Mouse (Mus musculus) forebrain, embryonic 13.5 days (tissue): Measurements from ENCODE around the gene Pex5l. TPM values are rescaled to one million over a fixed set of nuclear protein-coding genes. Genes with fewer than 3 reads are reported as not detected.

Experiments used
- ATAC-seq: fragments of 200-750 bp; cut with Nextera tagmentation; 2 replicates; pipeline ENCODE4 v1.8.0; 2017
- H3K27ac ChIP-seq: fragments of 300-500 bp; sonication (generic); 2 replicates; pipeline ENCODE4 v1.5.1; 2015; ENCODE audit warnings: inconsistent platforms, mild to moderate bottlenecking, moderate library complexity
- H3K27me3 ChIP-seq: fragments of 300-500 bp; sonication (generic); 2 replicates; pipeline ENCODE4 v1.6.1; 2015; ENCODE audit warnings: mild to moderate bottlenecking, inconsistent platforms
- H3K36me3 ChIP-seq: fragments of 300-500 bp; sonication (generic); 2 replicates; pipeline ENCODE4 v1.6.1; 2015; ENCODE audit warnings: mild to moderate bottlenecking, inconsistent platforms; ENCODE audit not compliant: poor library complexity, severe bottlenecking
- H3K4me1 ChIP-seq: fragments of 300-500 bp; sonication (generic); 2 replicates; pipeline ENCODE4 v1.6.1; 2015; ENCODE audit warnings: inconsistent platforms
- H3K4me2 ChIP-seq: fragments of 300-500 bp; sonication (generic); 2 replicates; pipeline ENCODE4 v1.6.1; 2015; ENCODE audit warnings: inconsistent platforms, mild to moderate bottlenecking, moderate library complexity
- H3K4me3 ChIP-seq: fragments of 300-500 bp; sonication (generic); 2 replicates; pipeline ENCODE4 v1.5.1; 2015; ENCODE audit warnings: mild to moderate bottlenecking, inconsistent platforms
- H3K9ac ChIP-seq: fragments of 300-500 bp; sonication (generic); 2 replicates; pipeline ENCODE4 v1.6.1; 2015; ENCODE audit warnings: mild to moderate bottlenecking, inconsistent platforms
- H3K9me3 ChIP-seq: fragments of 300-500 bp; sonication (generic); replicated peaks from 2 replicates; pipeline ENCODE4 v1.6.1; 2016; ENCODE audit warnings: inconsistent platforms
- WGBS: fragments of 180-500 bp; shearing (Covaris S2); methylation state at CpG from one replicate; pipeline ENCODE4 v1.1.7; 2015; 5-methylcytosine and 5-hydroxymethylcytosine counted together
- polyA plus RNA-seq: library from polyadenylated mRNA; unstranded; fragments of >200 nt; fragmentation: Nextera tagmentation; extraction: Ambion mirVana; gene quantifications from 2 replicates; pipeline ENCODE4 v1.2.1, GENCODE M21; 2015

Gene Pex5l
- polyA plus RNA-seq, 1 experiment from 2014 or later = 0.99 TPM

DNA sequence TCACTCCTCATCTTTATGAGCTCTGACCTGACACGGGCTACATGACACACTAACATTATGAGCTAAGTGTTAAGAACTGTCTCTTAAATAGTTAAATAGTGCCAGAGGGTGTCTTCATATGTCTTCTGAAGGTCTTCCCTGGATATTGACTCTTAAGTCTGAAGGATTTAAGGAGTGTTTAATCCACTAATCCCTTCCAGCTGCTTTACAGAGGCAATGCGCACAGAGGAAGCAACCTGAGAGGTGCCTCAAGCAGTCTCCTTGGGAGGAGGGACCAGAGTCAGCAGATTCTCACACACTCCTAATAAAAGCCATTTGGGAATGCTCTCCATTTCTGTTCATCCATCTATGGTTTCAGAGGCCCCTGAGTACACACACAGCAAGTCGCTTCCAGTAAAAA is 157.9 kb downstream of the Pex5l start:
- Histone ChIP-seq H3K9me3 (no peaks in the 10 kb centered on the region), H3K9ac (no peak overlapping the region), H3K27ac (no peak overlapping the region), H3K4me3 (no peak overlapping the region), H3K4me2 (no peak overlapping the region), H3K36me3 (no peaks in the 10 kb centered on the region), H3K4me1 (no peaks in the 10 kb centered on the region), H3K27me3 (no peaks in the 10 kb centered on the region)
- WGBS = 65% methylated on average over 3 of the region's 3 CpGs
- ATAC-seq = no peak

DNA sequence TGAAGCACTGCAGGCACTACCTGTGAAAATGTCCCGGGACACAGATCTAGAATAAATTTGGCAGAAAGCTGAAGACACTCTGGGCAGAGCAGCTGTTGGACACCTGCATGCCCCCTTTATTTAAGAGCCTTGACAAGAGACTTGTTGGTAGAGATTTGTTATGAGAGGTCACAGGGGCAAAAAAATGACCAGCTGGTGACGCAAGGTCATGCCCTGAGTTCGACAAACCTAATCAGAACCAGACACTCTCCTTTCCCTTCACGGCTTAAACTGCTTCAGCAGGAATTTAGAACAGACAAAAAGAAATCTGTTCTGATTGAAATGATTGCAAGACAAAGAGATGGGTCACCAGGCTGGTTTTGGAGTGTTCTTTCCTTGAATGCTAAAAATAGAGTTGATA is 163.1 kb downstream of the Pex5l start:
- Histone ChIP-seq H3K27ac (no peak overlapping the region), H3K9ac (no peak overlapping the region), H3K27me3 (no peaks in the 10 kb centered on the region), H3K4me1 (peaks cover 6% of the 10 kb centered on the region), H3K4me2 (no peak overlapping the region), H3K9me3 (no peaks in the 10 kb centered on the region), H3K36me3 (no peaks in the 10 kb centered on the region), H3K4me3 (no peak overlapping the region)
- no peak for ATAC-seq
- WGBS = 74% methylated on average over 4 of the region's 4 CpGs

DNA sequence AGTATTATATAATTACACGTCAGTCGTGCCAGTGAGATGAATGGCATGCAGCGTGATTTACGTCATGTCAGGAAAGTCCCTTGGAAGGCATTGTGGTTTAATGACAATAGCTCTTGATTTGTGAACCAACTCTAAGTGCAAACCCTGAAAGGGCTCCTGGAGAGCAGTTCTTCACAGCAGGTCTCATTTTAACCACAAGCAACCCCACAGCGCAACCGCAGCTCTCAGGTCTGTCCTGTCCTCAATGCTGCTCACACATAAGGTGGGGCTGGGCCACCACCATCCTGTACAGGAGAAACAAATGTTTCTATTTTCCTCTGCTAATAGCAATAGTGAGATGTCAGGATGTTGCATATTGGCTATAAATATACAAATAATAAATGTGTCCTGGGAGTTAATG is 163.8 kb downstream of the Pex5l start:
- Histone ChIP-seq H3K27ac (no peak overlapping the region), H3K4me3 (no peak overlapping the region), H3K27me3 (no peaks in the 10 kb centered on the region), H3K36me3 (no peaks in the 10 kb centered on the region), H3K4me2 (no peak overlapping the region), H3K4me1 (peaks cover 6% of the 10 kb centered on the region), H3K9ac (no peak overlapping the region), H3K9me3 (no peaks in the 10 kb centered on the region)
- no peak for ATAC-seq
- 17% methylated on average over 6 of the region's 6 CpGs for WGBS

DNA sequence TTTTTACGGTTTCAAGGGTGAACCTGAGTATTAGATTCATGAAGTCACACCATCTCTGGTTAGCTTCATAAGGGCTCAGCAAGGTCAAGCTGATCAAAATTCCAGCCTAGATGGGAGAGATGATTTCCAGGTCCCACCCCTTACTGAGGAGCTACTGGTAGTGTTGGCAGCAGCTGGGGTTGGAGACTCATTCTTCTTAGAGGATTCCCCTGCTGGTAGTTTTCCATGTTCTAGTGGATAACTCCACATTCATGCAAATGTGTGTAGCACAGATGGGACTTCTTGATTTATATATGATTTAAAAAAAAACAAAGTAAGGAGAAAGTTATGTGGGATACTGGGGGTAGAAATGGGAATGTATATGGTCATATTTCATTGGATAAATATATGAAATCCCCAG is 172.8 kb downstream of the Pex5l start:
- H3K27me3 ChIP-seq = no peaks in the 10 kb centered on the region
- H3K9me3 ChIP-seq = no peaks in the 10 kb centered on the region
- no peak overlapping the region for H3K9ac ChIP-seq
- H3K27ac ChIP-seq = no peak overlapping the region
- H3K4me1 ChIP-seq = no peaks in the 10 kb centered on the region
- 100% methylated on average over 1 of the region's 1 CpGs for WGBS
- no peak overlapping the region for H3K4me2 ChIP-seq
- no peak for ATAC-seq
- H3K4me3 ChIP-seq = no peak overlapping the region
- H3K36me3 ChIP-seq = no peaks in the 10 kb centered on the region

DNA sequence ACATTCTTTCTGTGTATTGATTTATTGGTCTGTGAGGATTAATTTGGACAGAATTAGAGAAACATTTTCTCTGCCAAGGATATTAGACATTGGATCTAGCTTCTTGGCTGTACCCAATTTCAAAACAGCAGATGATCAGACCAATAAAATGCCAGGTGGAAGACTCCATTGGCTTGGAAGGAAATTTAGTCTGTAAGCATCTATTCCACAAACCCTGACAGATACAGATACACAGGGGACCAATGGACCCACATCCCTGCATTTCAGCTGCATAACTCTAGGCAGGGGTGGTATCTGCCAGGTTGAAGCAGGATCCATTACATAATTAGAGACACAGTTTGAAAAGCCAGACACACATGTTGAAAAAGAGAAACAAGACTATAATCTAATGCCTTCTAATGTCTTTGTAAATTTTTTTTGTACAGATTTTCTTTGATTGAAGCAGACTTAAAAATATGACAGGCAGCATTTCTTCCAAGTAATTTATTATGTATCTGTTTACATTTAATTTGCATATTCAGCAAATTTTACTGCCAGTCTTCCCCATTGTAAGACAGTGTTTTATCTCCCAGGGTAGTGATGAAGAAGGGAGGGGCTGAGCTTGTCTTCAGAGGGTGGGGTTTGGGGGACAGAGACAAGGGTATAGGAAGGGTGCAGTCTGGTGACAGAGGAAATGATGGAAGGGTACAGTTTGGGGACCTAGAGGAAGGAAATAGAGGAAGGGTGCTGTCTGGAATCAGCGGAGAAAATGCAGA is 174.2 kb downstream of the Pex5l start:
- Histone ChIP-seq H3K9me3 (no peaks in the 10 kb centered on the region), H3K4me3 (no peak overlapping the region), H3K36me3 (no peaks in the 10 kb centered on the region), H3K27me3 (no peaks in the 10 kb centered on the region), H3K27ac (no peak overlapping the region), H3K4me2 (no peak overlapping the region), H3K4me1 (no peaks in the 10 kb centered on the region), H3K9ac (no peak overlapping the region)
- peak; percentile 60; the same call in 1 of the 2 replicates for ATAC-seq
- 89% methylated on average over 1 of the region's 1 CpGs for WGBS

DNA sequence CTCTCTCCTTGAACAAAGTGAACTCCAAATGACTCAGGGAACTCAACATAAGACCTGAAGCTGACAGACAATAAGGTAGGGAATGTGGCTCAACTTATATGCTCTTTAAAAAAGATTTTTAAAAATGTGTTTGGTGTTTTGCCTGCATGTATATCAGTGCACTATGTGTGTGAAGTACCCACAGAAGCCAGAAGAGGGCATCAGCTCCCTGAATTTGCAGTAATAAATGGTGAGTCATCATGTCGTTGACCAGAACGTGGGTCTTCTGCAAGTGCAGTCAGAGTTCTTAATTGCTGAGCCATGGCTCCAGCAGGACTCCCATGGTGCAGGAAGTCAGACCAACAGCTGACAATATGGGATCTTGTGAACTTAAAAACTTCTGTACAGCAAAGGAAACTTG is 177.5 kb downstream of the Pex5l start:
- Histone ChIP-seq H3K27ac (no peak overlapping the region), H3K9ac (no peak overlapping the region), H3K9me3 (no peaks in the 10 kb centered on the region), H3K4me1 (no peaks in the 10 kb centered on the region), H3K36me3 (no peaks in the 10 kb centered on the region), H3K4me2 (no peak overlapping the region), H3K4me3 (no peak overlapping the region), H3K27me3 (no peaks in the 10 kb centered on the region)
- WGBS = 0% methylated on average over 2 of the region's 2 CpGs
- ATAC-seq = no peak

DNA sequence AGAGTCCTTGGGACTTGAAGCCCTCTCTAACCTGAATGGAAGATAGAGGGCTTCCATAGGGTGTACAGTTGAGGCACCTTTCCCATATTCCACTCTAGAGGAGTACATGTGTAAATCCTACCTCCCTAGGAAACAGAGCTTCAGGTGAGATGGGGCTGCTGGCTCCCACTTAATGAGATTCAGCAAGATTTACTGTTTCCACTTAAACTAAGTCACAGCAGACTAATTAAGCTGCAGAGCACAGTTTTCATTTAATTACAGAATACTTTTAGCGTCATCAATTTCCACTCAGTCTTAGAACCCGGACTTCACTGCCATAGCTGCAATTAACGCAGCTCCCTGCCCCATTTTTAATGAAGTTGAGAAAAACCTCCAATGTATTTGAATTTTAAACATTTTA is 181.6 kb downstream of the Pex5l start:
- no peaks in the 10 kb centered on the region for H3K4me1 ChIP-seq
- WGBS = 48% methylated on average over 3 of the region's 3 CpGs
- H3K4me2 ChIP-seq = no peak overlapping the region
- H3K27me3 ChIP-seq = no peaks in the 10 kb centered on the region
- no peak overlapping the region for H3K4me3 ChIP-seq
- H3K9me3 ChIP-seq = no peaks in the 10 kb centered on the region
- no peak for ATAC-seq
- H3K9ac ChIP-seq = no peak overlapping the region
- no peaks in the 10 kb centered on the region for H3K36me3 ChIP-seq
- H3K27ac ChIP-seq = no peak overlapping the region

DNA sequence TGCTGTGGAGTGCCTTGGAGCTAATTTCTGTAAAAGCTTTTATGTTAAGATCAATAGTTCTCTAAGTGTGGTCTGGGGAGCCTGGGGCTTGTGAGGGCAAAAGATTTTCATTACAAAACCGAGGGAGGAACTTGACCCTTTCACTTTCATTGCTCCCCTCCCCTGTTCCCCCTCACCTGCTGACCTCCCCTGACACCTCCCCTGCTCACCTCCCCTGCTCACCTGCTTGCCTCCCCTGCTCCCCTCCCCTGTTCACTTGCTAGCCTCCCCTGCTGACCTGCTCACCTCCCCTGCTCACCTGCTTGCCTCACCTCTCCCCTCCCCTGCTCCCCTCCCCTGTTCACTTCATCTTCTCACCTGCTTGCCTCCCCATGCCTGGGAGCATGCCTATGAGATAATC is 191.7 kb downstream of the Pex5l start:
- Histone ChIP-seq H3K36me3 (no peaks in the 10 kb centered on the region), H3K4me2 (no peak overlapping the region), H3K27me3 (no peaks in the 10 kb centered on the region), H3K27ac (no peak overlapping the region), H3K4me1 (no peaks in the 10 kb centered on the region), H3K9ac (no peak overlapping the region), H3K9me3 (no peaks in the 10 kb centered on the region), H3K4me3 (no peak overlapping the region)
- WGBS = 6% methylated on average over 1 of the region's 1 CpGs
- no peak for ATAC-seq

DNA sequence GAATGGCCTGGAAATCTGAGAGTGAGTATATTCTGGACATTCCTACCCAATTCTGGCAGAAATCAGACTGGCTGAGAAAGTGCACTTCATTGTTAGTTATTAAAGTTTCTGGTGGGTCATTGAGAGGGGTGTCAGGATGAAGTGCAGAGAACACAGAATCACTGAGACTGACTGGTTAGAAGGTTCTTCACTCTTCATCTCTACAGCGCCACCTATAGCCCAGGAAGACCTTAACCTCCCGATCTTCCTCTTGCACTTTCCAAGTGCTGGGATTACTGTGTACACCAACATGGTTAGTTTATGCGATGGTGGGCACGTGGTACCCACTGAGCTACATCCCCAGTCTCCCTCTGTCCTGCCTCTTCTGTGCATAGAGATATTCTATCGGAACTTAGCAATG is 195.6 kb downstream of the Pex5l start:
- WGBS = 92% methylated on average over 5 of the region's 5 CpGs
- ATAC-seq = no peak

DNA sequence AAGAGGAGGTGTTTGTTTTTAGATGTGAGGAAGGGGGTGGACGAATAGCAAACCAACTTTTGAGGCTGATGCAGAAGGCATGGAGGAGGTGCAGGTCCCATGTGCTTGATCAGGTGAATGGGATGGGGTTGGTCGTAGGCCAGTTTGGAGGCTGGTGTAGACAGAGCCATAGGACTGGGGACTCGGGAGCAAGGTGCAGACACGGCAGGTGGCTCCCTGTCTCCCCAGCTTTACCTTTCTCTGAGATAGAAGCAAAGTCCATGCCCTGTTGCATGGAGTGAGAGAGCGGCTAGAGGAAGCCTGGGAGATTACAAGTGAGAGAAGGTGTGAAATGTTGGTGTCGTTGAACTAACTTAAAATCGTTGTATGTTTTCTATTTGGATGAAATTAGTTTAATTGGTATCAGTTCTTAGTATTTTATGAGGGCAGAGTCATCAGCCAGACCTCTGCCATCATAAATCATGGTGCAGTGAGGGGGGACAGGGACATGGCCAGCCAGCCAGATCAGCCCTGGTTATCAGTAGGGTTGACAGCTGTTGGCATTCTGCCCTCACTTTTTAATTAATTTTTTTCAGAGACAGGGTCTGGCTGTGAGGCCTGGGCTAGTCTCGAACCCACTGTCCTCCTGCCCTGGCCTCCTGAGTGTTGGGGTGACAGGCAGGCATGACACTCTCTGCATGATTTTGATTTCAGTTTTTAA is 203.1 kb downstream of the Pex5l start:
- Histone ChIP-seq H3K4me3 (no peak overlapping the region), H3K27me3 (no peaks in the 10 kb centered on the region), H3K4me1 (no peaks in the 10 kb centered on the region), H3K4me2 (no peak overlapping the region), H3K36me3 (0 out of 2 replicates have a peak, but pooled peaks cover 3% of the 10 kb centered on the region), H3K9ac (no peak overlapping the region), H3K27ac (no peak overlapping the region), H3K9me3 (no peaks in the 10 kb centered on the region)
- ATAC-seq = no peak
- WGBS = 86% methylated on average over 8 of the region's 8 CpGs

More for the DNA sequence above, 195.6 kb downstream of the Pex5l start:
- Histone ChIP-seq H3K27ac (no peak overlapping the region), H3K9me3 (no peaks in the 10 kb centered on the region), H3K4me3 (no peak overlapping the region), H3K36me3 (no peaks in the 10 kb centered on the region), H3K4me2 (no peak overlapping the region), H3K27me3 (no peaks in the 10 kb centered on the region), H3K9ac (no peak overlapping the region), H3K4me1 (no peaks in the 10 kb centered on the region)

DNA sequence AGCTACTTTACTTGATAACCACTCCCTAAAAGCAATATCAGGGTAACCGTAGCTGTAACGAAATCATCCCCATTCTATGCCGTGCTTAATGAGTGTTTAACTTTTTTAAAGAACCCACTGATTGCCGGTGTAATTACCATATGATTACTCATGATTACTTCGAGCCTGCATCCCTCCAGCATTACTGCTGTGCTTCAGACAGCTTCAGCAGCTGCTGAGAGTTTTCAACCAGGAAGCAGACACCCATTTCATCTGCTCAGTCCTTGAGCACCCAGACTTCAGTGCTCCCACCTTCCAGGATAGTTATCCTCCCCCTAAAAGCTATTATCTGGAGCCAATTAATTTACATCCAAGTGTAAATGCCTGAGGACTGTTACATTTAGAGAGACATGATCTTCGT is 218.9 kb downstream of the Pex5l start:
- 53% methylated on average over 6 of the region's 6 CpGs for WGBS
- no peaks in the 10 kb centered on the region for H3K9me3 ChIP-seq
- H3K27ac ChIP-seq = no peak overlapping the region
- no peak overlapping the region for H3K4me3 ChIP-seq
- H3K27me3 ChIP-seq = no peaks in the 10 kb centered on the region
- ATAC-seq = peak; percentile 89
- no peak overlapping the region for H3K9ac ChIP-seq
- H3K4me2 ChIP-seq = no peak overlapping the region
- H3K36me3 ChIP-seq = peaks cover 47% of the 10 kb centered on the region
- no peaks in the 10 kb centered on the region; the same call in 1 of the 2 replicates for H3K4me1 ChIP-seq

DNA sequence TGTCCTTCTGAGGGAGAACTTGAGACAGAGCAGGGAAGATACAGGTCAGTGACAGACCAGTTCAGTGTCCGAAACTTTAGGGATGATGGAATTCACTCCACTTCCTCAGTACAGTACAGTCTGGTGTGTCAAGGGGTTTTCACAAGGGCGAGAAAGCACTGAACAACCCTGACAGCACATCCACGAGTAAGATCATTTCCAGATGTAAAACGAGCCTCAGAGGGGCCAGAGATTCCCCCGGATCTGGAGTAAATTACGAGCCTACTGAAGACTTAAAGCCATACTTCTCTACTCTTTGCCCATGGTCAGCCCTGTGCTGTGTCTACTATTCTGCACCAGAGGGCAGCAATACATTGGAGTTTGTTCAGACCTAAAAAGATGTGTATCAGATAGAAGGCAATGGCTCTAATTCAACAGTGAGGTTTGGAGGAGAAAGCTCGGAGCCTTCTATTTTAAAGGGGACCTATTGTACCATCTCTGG is 232.9 kb downstream of the Pex5l start:
- WGBS = 71% methylated on average over 7 of the region's 7 CpGs
- H3K9me3 ChIP-seq = 0 out of 2 replicates have a peak, but pooled peaks cover under 1% of the 10 kb centered on the region
- no peak overlapping the region for H3K4me2 ChIP-seq
- no peak overlapping the region for H3K27ac ChIP-seq
- H3K4me1 ChIP-seq = peaks cover 21% of the 10 kb centered on the region
- peaks cover 14% of the 10 kb centered on the region for H3K36me3 ChIP-seq
- H3K9ac ChIP-seq = no peak overlapping the region
- ATAC-seq = peak; percentile 78
- no peaks in the 10 kb centered on the region for H3K27me3 ChIP-seq
- H3K4me3 ChIP-seq = no peak overlapping the region
